Mouse (Mus musculus): ENCODE results near the gene Cabp4.
A peak's percentile ranks its signal among the peaks of the same experiment; 100 is the strongest.

GRCm38 (mm10) chr19:4121097-4121805, 22.6 kb downstream of the Cabp4 start:
- TF ChIP-seq POLR2A (IDR thresholded peaks at IDR 0.05; ENCODE audit: low read depth, low read length) = peak; percentile 80
- TF ChIP-seq CTCF (IDR thresholded peaks at IDR 0.05; ENCODE audit: extremely low read depth, insufficient read depth, insufficient read length, insufficient replicate concordance) = no peak
